Mouse (Mus musculus) liver, embryonic 14.5 days (tissue): ENCODE results near the gene Nccrp1. TPM values are rescaled to one million over a fixed set of nuclear protein-coding genes. Genes with fewer than 3 reads are reported as not detected.
"Not testable (repeated sequence)": the region's sequence is repeated elsewhere in the genome, so short reads cannot be mapped to it uniquely, and the experiment has no call there.

Experiments
- ATAC-seq: fragments of 200-750 bp; cut with Nextera tagmentation; 2 replicates; pipeline ENCODE4 v1.8.0; 2017; ENCODE audit warnings: moderate number of reproducible peaks, mild to moderate bottlenecking, moderate library complexity; ENCODE audit not compliant: insufficient read depth
- DNase-seq, 3 experiments: peaks; one replicate each; pipeline ENCODE4 v3.0.0-alpha.2; 2012 to 2013; ENCODE audit warnings: low read depth in 3 of 3, low spot score in 3 of 3
- H3K27ac ChIP-seq: fragments of 300-500 bp; sonication (generic); 2 replicates; pipeline ENCODE4 v1.5.1; 2014; ENCODE audit warnings: moderate library complexity, mild to moderate bottlenecking, control low read depth, inconsistent platforms
- H3K27me3 ChIP-seq: fragments of 300-500 bp; sonication (generic); 2 replicates; pipeline ENCODE4 v1.6.1; 2014; ENCODE audit warnings: mild to moderate bottlenecking, low read length, moderate library complexity; ENCODE audit not compliant: control insufficient read depth, insufficient read depth
- H3K36me3 ChIP-seq: fragments of 300-500 bp; sonication (generic); replicated peaks from 2 replicates; pipeline ENCODE4 v1.6.1; 2014; ENCODE audit warnings: low read depth; ENCODE audit not compliant: control insufficient read depth, insufficient read depth
- H3K4me1 ChIP-seq, 2 experiments: fragments of 200-500 bp in 1 of 2; fragments of 300-500 bp in 1 of 2; sonication (generic) in 1 of 2; replicated peaks; 2 replicates each; pipeline ENCODE4 v1.6.1; 2012 to 2014; ENCODE audit warnings: antibody characterized with exemption in 1 of 2, inconsistent platforms in 1 of 2, low read length in 1 of 2; ENCODE audit not compliant: control insufficient read depth in 2 of 2, insufficient read depth in 2 of 2
- H3K4me2 ChIP-seq: fragments of 300-500 bp; sonication (generic); 2 replicates; pipeline ENCODE4 v1.6.1; 2014; ENCODE audit warnings: low read depth, mild to moderate bottlenecking, control low read depth, moderate library complexity
- H3K4me3 ChIP-seq, 2 experiments: fragments of 200-500 bp in 1 of 2; fragments of 300-500 bp in 1 of 2; sonication (generic) in 1 of 2; 2 replicates each; pipeline ENCODE4 v1.5.1; 2012 to 2014; ENCODE audit warnings: low read depth in 2 of 2, low read length in 2 of 2, mild to moderate bottlenecking in 2 of 2, control low read depth in 1 of 2, inconsistent platforms in 1 of 2, moderate library complexity in 1 of 2; ENCODE audit not compliant: insufficient read depth in 1 of 2
- H3K9ac ChIP-seq: fragments of 300-500 bp; sonication (generic); replicated peaks from 2 replicates; pipeline ENCODE4 v1.6.1; 2014; ENCODE audit warnings: mild to moderate bottlenecking, control low read depth, moderate library complexity
- H3K9me3 ChIP-seq: fragments of 300-500 bp; sonication (generic); 2 replicates; pipeline ENCODE4 v1.6.1; 2016; ENCODE audit warnings: low read length, mixed read lengths; ENCODE audit not compliant: control insufficient read depth
- CTCF ChIP-seq: IDR thresholded peaks from 2 replicates; pipeline ENCODE4 v1.5.1; 2016; ENCODE audit warnings: antibody characterized with exemption, low read depth, control low read depth
- EP300 ChIP-seq: IDR thresholded peaks from 2 replicates; pipeline ENCODE4 v1.6.1; 2016; ENCODE audit warnings: antibody characterized with exemption, low read depth
- WGBS: fragments of 180-500 bp; shearing (Covaris S2); extraction: QIAGEN DNeasy Blood & Tissue Kit; methylation state at CpG from one replicate; pipeline ENCODE4 v1.1.7; 2014; ENCODE audit not compliant: insufficient replicate concordance; 5-methylcytosine and 5-hydroxymethylcytosine counted together
- polyA plus RNA-seq, 2 experiments: library from polyadenylated mRNA; depleted of rRNA in 1 of 2; stranded (reverse) in 1 of 2; unstranded in 1 of 2; fragments of >200 nt; fragmentation: Nextera tagmentation in 1 of 2; extraction: Ambion mirVana in 1 of 2; gene quantifications; 2 replicates each; pipeline versions ENCODE4 v1.2.1 to v1.2.3; 2012 to 2014

The Nccrp1 gene
- polyA plus RNA-seq, 2 experiments, result not detected

DNA sequence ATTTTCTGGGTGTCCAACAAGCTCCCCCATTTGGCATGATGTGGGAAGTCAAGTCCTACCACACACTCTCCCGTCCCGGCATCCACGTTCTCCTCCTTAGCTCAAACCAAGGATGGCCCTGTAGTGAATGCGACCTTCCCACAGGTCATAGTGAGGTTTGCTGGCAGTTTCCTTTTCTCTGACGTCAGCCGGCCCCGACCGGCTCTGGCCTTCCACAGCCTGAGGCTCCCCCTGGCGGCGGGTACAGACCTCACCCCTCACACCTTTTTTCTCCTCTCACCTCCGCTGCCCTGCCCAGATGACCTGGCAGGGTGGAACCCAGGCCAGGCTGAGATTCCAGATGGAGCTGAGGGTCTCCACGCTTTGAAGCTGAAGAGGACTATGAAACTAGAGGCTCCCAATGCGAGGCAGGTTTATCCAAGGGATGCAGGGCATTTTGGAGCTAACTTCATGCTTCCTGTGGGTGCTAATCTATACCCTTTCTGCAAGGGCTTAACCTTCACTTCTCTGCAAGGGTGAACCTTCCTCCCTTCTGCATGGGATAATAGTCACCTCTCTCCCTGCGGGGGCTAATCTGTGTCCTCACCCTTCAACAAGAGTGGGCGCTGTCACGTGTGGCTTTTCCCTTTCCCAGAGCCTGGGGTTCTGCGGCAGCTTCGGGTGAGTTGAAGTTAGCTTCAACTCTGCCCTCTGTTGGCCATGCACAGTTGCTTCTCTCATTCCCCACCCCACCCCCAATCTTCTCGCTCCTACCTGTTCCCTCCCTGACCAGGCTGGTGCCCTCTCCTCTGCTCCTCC, 18.9 kb downstream of the Nccrp1 start:
- Histone ChIP-seq H3K4me2 (no peak overlapping the region), H3K9me3 (no peaks in the 10 kb centered on the region), H3K4me1 (0 out of 4 replicates have a peak, but pooled peaks cover 0 to 3% of the 10 kb centered on the region in 2 experiments), H3K9ac (no peak overlapping the region), H3K27me3 (no peaks in the 10 kb centered on the region), H3K36me3 (no peaks in the 10 kb centered on the region), H3K4me3 (no peak overlapping the region), H3K27ac (no peak overlapping the region)
- ATAC-seq (peak; percentile 62; the same call in 1 of the 2 replicates), DNase-seq (peak; percentile 36 to 58 (median 52))
- TF ChIP-seq EP300 (no peak), CTCF (peak; percentile 93)
- 3% methylated on average over 19 of the region's 19 CpGs for WGBS

DNA sequence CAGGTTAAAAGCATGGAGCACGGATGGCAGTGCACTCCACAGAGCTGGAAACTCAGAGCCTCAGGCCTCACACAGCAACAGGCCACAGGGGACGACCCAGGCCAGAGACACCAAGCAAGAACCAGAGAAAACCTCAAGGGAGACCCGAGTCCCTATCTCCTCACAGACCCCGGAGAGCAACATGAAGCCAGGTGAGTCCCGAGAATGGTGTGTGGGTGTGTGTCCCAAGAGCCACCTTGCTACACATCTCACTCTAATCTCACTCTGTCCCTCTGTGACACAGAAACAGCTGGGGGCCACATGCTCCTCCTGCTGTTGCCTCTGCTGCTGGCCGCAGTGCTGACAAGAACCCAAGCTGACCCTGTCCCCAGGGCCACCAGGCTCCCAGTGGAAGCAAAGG, 24.5 kb downstream of the Nccrp1 start, which contains the start of gene Ifnl3:
Gene Ifnl3, plus strand, starts transcription at position 301 of the 400 bp plus-strand sequence.
- not testable (repeated sequence) for H3K4me1 ChIP-seq, H3K4me3 ChIP-seq, ATAC-seq, H3K9ac ChIP-seq, H3K4me2 ChIP-seq, DNase-seq, H3K27me3 ChIP-seq, H3K27ac ChIP-seq, H3K36me3 ChIP-seq, H3K9me3 ChIP-seq
- WGBS, result 49% methylated on average over 5 of the region's 6 CpGs

DNA sequence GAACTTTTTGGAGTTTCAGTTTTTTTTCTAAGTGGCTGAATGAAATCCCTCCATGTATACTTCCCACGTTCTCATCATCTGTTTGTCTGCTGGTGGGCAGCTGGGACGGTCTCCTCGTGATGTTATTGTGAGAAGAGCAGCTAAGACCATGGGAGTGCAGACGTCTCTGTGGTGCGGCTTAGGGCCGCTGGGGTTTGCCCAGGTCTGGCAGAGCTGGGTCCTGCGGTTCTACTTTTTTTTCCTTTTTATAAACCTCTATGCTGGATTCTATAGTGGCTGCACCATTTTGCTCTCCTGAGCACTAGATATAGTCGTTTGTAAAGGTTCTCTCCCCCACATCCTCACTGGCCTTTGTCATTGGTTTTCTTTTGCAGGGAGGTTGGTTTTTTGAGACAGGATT, 35.6 kb downstream of the Nccrp1 start:
- 55% methylated on average over 8 of the region's 8 CpGs for WGBS
- Histone ChIP-seq H3K9ac (no peak overlapping the region), H3K4me2 (no peak overlapping the region), H3K27ac (no peak overlapping the region), H3K4me3 (no peak overlapping the region), H3K9me3 (no peaks in the 10 kb centered on the region), H3K27me3 (no peaks in the 10 kb centered on the region), H3K4me1 (no peaks in the 10 kb centered on the region), H3K36me3 (no peaks in the 10 kb centered on the region)
- DNase-seq, result no peak
- TF ChIP-seq CTCF, result no peak
- TF ChIP-seq EP300, result no peak
- no peak for ATAC-seq

DNA sequence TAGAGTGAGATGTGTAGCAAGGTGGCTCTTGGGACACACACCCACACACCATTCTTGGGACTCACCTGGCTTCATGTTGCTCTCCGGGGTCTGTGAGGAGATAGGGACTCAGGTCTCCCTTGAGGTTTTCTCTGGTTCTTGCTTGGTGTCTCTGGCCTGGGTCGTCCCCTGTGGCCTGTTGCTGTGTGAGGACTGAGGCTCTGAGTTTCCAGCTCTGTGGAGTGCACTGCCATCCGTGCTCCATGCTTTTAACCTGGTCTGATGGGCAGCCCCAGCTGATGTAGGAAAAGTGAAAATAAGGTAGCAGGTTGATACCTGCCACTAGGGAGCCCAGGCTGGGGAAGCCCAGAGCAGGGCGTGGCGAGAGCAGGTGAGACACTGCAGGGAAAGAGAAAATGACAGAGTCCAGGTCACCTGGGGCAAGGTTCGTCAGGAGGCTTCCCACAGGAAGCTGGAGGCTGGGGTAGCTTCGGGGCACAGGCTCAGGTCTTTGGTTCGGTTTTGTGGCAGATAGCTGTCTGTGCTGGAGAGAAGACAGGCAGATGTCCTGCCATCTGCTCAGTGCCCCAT, 36.6 kb downstream of the Nccrp1 start, which contains the start of gene Ifnl2:
Gene Ifnl2, minus strand, starts transcription at position 51 of the 570 bp plus-strand sequence.
- H3K9me3 ChIP-seq, DNase-seq, H3K4me1 ChIP-seq, H3K27me3 ChIP-seq, H3K27ac ChIP-seq, H3K4me2 ChIP-seq, H3K4me3 ChIP-seq, ATAC-seq, H3K36me3 ChIP-seq, H3K9ac ChIP-seq: not testable (repeated sequence)
- 39% methylated on average over 8 of the region's 8 CpGs for WGBS

DNA sequence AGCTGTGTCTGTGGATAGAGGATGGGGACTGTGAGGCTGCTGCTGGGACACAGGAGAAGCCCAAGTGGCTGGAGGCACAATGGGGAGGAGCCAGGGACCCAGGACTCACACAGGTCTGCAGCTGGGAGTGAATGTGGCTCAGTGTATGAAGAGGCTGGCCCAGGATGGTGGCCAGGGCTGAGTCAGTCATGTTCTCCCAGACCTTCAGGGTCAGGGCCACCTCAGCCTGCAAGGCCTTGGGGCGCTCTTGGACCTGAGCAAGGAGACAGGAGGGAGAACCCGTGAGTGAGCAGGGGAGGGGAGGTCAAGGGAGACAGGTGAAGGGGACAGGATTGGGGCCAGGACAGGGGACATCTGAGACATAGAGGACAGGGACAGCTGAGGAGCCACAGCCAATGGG, 37.9 kb downstream of the Nccrp1 start:
- DNase-seq, H3K36me3 ChIP-seq, H3K4me3 ChIP-seq, H3K4me2 ChIP-seq, H3K27me3 ChIP-seq, H3K4me1 ChIP-seq, H3K27ac ChIP-seq, H3K9ac ChIP-seq, H3K9me3 ChIP-seq, ATAC-seq: not testable (repeated sequence)
- 49% methylated on average over 2 of the region's 2 CpGs for WGBS
